Mouse (Mus musculus) limb, embryonic 13.5 days (tissue): ENCODE results near the gene Klrb1. TPM values are rescaled to one million over a fixed set of nuclear protein-coding genes. Genes with fewer than 3 reads are reported as not detected.
"Not testable (repeated sequence)": the region's sequence is repeated elsewhere in the genome, so short reads cannot be mapped to it uniquely, and the experiment has no call there.

ENCODE experiments used
- ATAC-seq: fragments of 200-750 bp; cut with Nextera tagmentation; 2 replicates; pipeline ENCODE4 v1.8.0; 2017; ENCODE audit warnings: low read depth, moderate number of reproducible peaks, moderate TSS enrichment; ENCODE audit not compliant: low FRiP score
- H3K27ac ChIP-seq: fragments of 300-500 bp; sonication (generic); 2 replicates; pipeline ENCODE4 v1.5.1; 2015; ENCODE audit warnings: inconsistent platforms, mild to moderate bottlenecking, moderate library complexity
- H3K27me3 ChIP-seq: fragments of 300-500 bp; sonication (generic); 2 replicates; pipeline ENCODE4 v1.6.1; 2015; ENCODE audit warnings: mild to moderate bottlenecking, inconsistent platforms
- H3K36me3 ChIP-seq: fragments of 300-500 bp; sonication (generic); 2 replicates; pipeline ENCODE4 v1.6.1; 2015; ENCODE audit warnings: inconsistent platforms, mild to moderate bottlenecking, moderate library complexity
- H3K4me1 ChIP-seq: fragments of 300-500 bp; sonication (generic); 2 replicates; pipeline ENCODE4 v1.6.1; 2015; ENCODE audit warnings: inconsistent platforms
- H3K4me2 ChIP-seq: fragments of 300-500 bp; sonication (generic); replicated peaks from 2 replicates; pipeline ENCODE4 v1.6.1; 2015; ENCODE audit warnings: inconsistent platforms, mild to moderate bottlenecking, moderate library complexity
- H3K4me3 ChIP-seq: fragments of 300-500 bp; sonication (generic); 2 replicates; pipeline ENCODE4 v1.5.1; 2015; ENCODE audit warnings: moderate library complexity, mild to moderate bottlenecking, inconsistent platforms
- H3K9ac ChIP-seq: fragments of 300-500 bp; sonication (generic); 2 replicates; pipeline ENCODE4 v1.6.1; 2015; ENCODE audit warnings: mild to moderate bottlenecking, inconsistent platforms
- H3K9me3 ChIP-seq: fragments of 300-500 bp; sonication (generic); 2 replicates; pipeline ENCODE4 v1.6.1; 2016; ENCODE audit warnings: inconsistent platforms
- WGBS: fragments of 180-500 bp; shearing (Covaris S2); methylation state at CpG from one replicate; pipeline ENCODE4 v1.1.7; 2015; 5-methylcytosine and 5-hydroxymethylcytosine counted together
- polyA plus RNA-seq: library from polyadenylated mRNA; unstranded; fragments of >200 nt; fragmentation: Nextera tagmentation; extraction: Ambion mirVana; gene quantifications from 2 replicates; pipeline ENCODE4 v1.2.1, GENCODE M21; 2015

Gene Klrb1
- polyA plus RNA-seq, 1 experiment from 2014 or later = not detected

DNA sequence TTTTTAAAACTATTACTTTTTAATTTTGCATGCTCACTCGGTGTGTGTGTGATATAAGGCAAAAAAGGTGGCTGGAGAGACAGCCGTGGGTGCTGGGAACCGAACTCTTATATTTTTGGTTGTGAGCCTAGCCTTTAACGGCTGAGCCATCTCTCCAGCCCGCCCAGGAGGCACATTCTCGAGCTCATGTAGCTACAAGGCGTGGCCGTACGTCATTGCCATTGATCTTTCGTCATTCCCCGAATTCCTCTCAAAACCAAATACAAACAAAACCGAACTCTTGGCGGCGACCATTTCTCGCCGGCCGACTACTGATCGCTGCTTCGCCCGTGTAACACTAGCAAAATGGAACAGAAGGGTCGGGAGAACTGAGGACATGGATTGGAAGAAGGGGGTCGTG lies 37.2 kb upstream of the Klrb1 start:
- peak; percentile 34 for ATAC-seq
- not testable (repeated sequence) for H3K4me1 ChIP-seq
- 0% methylated on average over 22 of the region's 22 CpGs for WGBS

DNA sequence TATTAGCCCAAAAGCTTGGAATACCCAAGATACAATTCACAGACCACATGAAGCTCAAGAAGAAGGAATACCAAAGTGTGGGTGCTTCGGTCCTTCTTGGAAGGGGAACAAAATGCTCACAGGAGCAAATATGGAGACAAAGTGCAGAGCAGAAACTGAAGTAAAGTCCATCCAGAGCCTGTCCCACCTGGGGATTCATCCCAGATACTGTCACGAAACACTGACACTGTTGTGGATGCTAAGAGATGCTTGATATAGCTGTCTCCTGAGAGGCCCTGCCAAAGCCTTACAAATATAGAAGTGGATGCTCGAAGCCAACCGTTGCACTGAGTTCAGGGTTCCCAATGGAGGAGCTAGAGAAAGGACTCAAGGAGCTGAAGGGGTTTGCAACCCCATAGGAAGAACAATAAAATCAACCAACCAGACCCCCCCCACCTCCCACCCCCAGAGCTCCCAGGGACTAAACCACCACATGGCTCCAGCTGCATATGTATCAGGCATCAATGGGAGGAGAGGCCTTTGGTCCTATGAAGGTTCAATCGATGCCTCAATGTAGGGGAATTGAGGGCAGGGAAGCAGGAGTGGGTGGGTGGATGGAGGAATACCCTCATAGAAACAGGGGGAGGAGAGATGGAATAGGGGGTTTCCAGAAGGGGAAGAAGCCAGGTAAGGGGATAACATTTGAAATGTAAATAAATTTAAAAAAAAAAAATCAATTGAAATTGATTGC lies 36.5 kb upstream of the Klrb1 start:
- 79% methylated on average over 5 of the region's 5 CpGs for WGBS
- no peak for ATAC-seq
- H3K4me3 ChIP-seq = peak overlapping the region; percentile 61

More for the DNA sequence above, 37.2 kb upstream of the Klrb1 start:
- H3K27me3 ChIP-seq, H3K36me3 ChIP-seq, H3K9me3 ChIP-seq: not testable (repeated sequence)
- Histone ChIP-seq H3K4me3 (peak overlapping the region; percentile 61), H3K4me2 (peak overlapping the region; percentile 48), H3K9ac (peak overlapping the region; percentile 73), H3K27ac (peak overlapping the region; percentile 81)

DNA sequence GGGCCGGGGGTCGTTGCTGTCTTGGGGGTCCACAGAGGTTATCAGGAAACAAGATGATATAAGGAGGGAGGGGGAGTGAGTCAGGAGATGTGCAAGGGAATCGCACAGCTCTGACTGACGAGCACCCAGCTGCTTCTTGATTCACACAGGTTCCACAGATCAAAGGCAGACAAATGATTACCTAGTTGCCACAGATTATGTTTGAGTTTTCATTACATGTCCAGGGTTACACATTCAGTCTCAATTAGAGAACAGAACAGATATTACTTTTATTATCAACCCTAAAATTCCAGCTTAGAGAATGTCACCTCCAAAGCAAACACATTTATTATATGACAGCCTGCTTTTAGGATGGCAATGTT lies 32.5 kb upstream of the Klrb1 start:
- 33% methylated on average over 4 of the region's 4 CpGs for WGBS
- not testable (repeated sequence) for H3K9ac ChIP-seq, ATAC-seq, H3K4me1 ChIP-seq, H3K27me3 ChIP-seq, H3K36me3 ChIP-seq, H3K9me3 ChIP-seq, H3K27ac ChIP-seq, H3K4me3 ChIP-seq, H3K4me2 ChIP-seq

More for the DNA sequence above, 36.5 kb upstream of the Klrb1 start:
- no peak overlapping the region for H3K9ac ChIP-seq
- H3K27me3 ChIP-seq = no peaks in the 10 kb centered on the region
- 0 out of 2 replicates have a peak, but pooled peaks cover 3% of the 10 kb centered on the region for H3K4me1 ChIP-seq
- H3K4me2 ChIP-seq = peak overlapping the region; percentile 48
- H3K36me3 ChIP-seq = no peaks in the 10 kb centered on the region
- no peaks in the 10 kb centered on the region for H3K9me3 ChIP-seq
- H3K27ac ChIP-seq = no peak overlapping the region

DNA sequence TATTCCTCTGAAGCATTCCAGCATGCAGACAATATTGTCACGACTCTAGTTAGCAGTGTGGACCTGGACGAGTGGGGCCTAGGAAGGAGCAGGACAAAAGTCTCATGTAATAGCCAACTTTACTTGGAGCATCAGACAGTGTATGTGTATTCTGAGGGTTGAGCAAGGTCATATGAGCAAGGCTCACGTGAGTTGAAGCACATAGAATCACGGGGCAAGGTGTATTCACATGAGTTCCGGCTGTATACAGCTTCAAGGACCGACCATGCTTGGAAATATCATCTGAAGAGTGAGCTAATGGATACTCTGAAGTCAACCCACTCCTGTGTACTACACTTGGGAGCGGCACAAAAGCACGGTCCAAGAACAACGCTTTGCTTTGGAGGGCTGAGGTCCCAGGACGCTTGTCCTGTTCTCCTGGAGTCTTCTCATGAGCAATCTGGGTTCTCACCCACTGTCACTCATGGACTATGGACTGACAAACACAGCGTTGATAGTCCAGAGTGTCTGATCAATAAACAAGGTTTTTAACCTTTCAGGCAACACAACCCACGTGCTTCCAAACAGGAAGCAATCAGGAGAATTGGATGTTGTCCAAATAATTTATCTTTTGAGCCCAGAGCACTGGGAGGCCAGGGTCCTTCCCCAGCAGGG lies 32.0 kb upstream of the Klrb1 start:
- peak overlapping the region; percentile 61; the same call in 1 of the 2 replicates for H3K27ac ChIP-seq
- H3K9me3 ChIP-seq, H3K4me1 ChIP-seq, H3K27me3 ChIP-seq, H3K4me3 ChIP-seq, H3K36me3 ChIP-seq, H3K9ac ChIP-seq, ATAC-seq: not testable (repeated sequence)
- 77% methylated on average over 12 of the region's 12 CpGs for WGBS
- H3K4me2 ChIP-seq = peak overlapping the region; percentile 41; the same call in 1 of the 2 replicates

DNA sequence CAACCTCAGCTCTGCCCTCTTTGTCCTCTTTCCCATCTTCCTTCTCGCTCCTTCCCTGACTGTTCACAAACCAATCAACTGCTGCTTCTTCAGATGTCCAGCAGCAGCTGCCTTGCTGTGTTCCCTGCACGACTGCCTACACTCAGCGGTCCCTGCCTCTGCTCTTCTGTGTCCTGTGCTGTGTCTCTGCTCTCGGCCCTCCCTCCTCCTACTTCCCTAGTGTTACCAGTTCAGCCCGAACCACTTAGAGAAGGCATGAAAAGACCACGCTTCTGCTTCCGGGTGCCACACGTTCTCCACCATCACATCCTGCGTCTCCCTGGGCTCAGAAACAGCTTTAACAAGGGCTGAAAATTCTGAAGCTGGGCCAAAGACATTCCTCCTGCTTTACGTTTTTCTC lies 31.4 kb upstream of the Klrb1 start:
- 37% methylated on average over 10 of the region's 10 CpGs for WGBS
- peak; percentile 77 for ATAC-seq
- H3K4me1 ChIP-seq, H3K36me3 ChIP-seq, H3K4me3 ChIP-seq, H3K9me3 ChIP-seq, H3K9ac ChIP-seq, H3K27me3 ChIP-seq: not testable (repeated sequence)
- H3K27ac ChIP-seq = peak overlapping the region; percentile 61; the same call in 1 of the 2 replicates
- H3K4me2 ChIP-seq = peak overlapping the region; percentile 41

DNA sequence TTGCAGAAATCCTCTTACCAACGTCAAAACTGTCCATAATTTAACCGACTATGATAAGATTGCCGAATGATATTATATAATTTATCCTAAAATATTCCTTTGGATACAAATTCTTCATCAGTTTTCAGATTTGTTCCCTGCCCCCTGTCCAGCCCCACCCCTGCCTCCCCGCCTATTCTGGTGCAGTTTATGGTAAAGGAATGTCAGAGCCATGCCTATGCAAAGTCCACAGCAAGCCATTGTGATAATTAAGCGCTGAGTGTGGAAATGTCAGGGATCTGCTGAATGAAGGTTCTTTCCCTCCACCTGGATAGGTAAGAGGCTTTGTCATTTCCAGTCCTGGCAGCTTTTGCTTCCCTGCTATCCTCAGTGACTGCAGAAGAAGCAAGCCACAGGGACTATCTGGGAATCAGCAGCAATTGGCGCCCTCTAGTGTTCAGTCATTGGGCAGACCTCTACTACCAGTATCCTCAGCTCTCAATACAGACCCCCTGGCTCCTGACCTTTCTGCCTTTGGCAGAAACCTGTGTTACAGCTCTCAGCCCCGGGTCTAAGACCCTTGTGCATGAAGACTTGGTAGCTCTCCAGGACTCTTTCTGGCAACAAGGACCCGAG lies 30.9 kb upstream of the Klrb1 start:
- H3K27me3 ChIP-seq, H3K4me1 ChIP-seq, H3K27ac ChIP-seq, H3K9ac ChIP-seq, H3K36me3 ChIP-seq, H3K9me3 ChIP-seq, H3K4me3 ChIP-seq: not testable (repeated sequence)
- WGBS = 41% methylated on average over 8 of the region's 8 CpGs
- peak; percentile 95 for ATAC-seq
- peak overlapping the region; percentile 41 for H3K4me2 ChIP-seq

DNA sequence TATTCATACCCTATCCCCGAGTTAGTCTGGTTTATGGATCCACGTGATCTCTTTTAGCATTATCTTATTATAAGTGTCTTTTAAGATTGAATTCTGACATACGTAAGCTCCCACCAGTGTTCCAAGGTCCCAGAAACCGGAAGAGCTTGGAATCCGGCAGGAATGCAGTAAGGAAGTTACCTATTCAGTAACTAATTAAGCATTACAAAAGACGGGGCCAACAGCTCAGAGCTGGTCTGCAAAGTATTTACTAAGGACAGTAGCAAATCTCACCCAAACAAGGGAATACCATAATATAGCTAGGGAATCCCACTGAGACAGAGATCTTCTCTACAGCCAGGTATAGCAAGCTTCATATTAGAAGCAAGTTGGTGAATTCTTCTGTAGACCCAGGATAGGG lies 24.1 kb upstream of the Klrb1 start:
- not testable (repeated sequence) for H3K9ac ChIP-seq, H3K36me3 ChIP-seq, H3K27ac ChIP-seq, H3K4me1 ChIP-seq, ATAC-seq, H3K4me3 ChIP-seq, H3K9me3 ChIP-seq, H3K4me2 ChIP-seq, H3K27me3 ChIP-seq
- WGBS = 75% methylated on average over 6 of the region's 6 CpGs

DNA sequence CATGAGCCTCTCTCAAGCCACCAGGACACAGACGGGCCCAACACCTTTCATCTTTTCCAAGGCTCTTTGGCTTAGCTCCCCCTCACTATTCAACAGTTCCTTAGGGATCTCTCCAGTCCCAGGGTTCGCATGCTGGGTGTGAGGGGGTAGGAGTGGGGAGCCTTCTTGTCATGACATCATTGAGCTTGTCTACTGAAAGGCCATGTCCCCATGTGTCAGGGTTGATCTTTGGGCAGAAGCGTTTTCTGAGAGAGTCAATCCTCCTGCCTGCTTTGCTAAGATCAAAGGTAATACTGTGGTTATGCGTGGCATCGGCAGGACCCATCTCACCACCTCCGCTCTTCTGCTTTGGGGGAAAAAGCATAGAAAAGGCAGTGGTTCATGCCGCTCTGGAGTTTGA lies 14.6 kb upstream of the Klrb1 start:
- H3K9ac ChIP-seq = no peak overlapping the region
- H3K27ac ChIP-seq = no peak overlapping the region
- H3K4me2 ChIP-seq = no peak overlapping the region
- 0 out of 2 replicates have a peak, but pooled peaks cover 3% of the 10 kb centered on the region for H3K9me3 ChIP-seq
- H3K36me3 ChIP-seq = no peaks in the 10 kb centered on the region
- no peak overlapping the region for H3K4me3 ChIP-seq
- no peaks in the 10 kb centered on the region for H3K27me3 ChIP-seq
- 85% methylated on average over 7 of the region's 7 CpGs for WGBS
- H3K4me1 ChIP-seq = no peaks in the 10 kb centered on the region
- no peak for ATAC-seq

DNA sequence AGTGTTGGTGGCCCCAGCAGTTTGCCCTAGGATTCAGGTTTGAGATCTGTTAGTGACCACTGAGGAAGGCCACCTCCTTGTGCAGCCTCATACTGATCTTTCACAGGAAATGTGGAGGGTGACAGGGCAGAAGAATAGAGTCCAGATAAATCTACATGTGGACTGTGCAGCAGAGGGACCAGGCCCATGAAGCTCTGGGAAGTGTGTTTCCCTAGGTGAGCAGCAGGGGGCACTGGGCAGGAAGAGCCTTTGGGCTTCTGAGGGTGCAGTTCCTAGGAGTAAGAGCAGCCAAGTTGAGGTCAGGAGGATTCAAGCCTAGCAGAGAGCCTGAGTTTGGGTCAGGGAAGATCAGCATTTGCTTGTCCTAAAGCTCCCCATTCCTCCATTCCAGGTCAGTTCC lies 13.2 kb upstream of the Klrb1 start:
- Histone ChIP-seq H3K4me2 (no peak overlapping the region), H3K36me3 (no peaks in the 10 kb centered on the region), H3K9ac (no peak overlapping the region), H3K4me3 (no peak overlapping the region), H3K4me1 (no peaks in the 10 kb centered on the region), H3K9me3 (0 out of 2 replicates have a peak, but pooled peaks cover 3% of the 10 kb centered on the region), H3K27me3 (no peaks in the 10 kb centered on the region), H3K27ac (no peak overlapping the region)
- ATAC-seq = no peak

DNA sequence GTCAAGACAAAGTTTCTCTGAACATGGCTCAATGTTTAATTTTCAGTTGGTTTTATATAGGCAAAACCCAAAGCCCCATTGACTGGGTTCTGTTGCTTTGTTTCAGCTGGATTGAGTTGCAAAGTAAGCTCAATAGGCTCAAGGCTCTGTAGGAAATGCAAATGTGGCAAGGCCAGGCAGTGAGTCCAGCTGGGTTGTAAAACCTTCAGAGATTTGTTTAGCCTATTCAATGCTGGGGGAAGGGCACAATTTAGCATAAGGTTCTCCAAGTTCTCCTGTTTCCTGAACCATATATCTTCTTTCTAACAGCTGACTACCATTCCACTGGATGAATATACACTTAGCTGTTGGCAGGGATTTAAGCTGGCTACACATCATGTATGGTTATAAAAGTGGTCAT lies 12.0 kb upstream of the Klrb1 start:
- H3K9ac ChIP-seq = no peak overlapping the region
- no peaks in the 10 kb centered on the region for H3K36me3 ChIP-seq
- H3K27ac ChIP-seq = no peak overlapping the region
- no peak for ATAC-seq
- 0 out of 2 replicates have a peak, but pooled peaks cover 3% of the 10 kb centered on the region for H3K9me3 ChIP-seq
- no peaks in the 10 kb centered on the region for H3K4me1 ChIP-seq
- H3K27me3 ChIP-seq = no peaks in the 10 kb centered on the region
- no peak overlapping the region for H3K4me2 ChIP-seq
- no peak overlapping the region for H3K4me3 ChIP-seq

DNA sequence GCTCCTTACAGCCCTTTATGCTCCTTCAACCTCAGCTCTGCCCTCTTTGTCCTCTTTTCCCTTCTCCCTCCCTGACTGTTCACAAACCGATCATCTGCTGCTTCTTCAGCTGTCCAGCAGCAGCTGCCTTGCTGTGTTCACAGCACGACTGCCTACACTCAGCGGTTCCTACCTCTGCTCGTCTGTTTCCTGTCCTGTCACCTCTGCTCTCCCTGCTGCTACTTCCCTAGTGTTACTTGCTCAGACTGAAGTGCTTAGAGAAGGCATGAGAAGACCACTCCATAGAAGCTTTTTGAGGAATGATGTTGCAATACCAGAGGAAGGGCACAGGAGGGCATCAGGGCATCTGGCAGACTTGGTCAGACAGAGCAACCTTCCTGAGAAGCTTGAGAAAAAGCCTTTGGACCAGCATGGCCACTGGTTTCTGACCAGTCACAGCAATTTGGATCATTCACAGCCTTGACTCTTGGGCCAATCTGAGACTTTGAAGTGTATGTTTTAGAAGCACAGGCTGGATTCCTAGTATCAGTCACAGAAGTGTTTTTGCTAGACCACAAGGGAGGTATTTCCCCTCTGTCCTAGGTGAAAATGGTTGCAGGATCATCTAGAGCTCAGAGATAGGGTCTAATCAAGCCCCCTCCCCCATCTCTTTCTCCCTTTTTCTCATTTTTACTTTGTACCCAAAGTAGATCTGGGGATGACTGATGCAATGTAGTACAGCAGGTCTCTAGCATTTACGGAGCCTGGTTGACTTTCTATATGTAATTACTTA lies 11.2 kb upstream of the Klrb1 start:
- ATAC-seq = no peak
- H3K9ac ChIP-seq = no peak overlapping the region
- 66% methylated on average over 5 of the region's 5 CpGs for WGBS

DNA sequence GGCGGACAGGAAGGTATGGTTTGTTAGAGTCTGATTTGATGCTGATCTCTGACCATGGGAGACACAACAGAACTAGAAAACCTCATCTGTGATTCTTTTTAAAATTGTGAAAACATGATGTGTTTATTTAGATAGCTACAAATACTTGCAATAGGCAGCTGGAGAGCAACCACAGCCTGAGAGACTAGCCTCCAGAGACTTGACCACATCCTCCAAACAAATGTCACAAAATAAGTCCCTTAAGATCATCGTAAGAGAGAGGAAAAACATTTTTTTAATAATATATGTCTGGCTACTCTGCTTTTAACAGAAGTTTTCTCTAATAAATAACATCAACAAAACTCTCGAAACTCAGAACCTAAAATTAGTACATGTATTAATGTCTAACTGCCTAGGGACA lies 9.2 kb upstream of the Klrb1 start:
- no peak for ATAC-seq

More for the DNA sequence above, 11.2 kb upstream of the Klrb1 start:
- no peak overlapping the region for H3K27ac ChIP-seq
- 0 out of 2 replicates have a peak, but pooled peaks cover 3% of the 10 kb centered on the region for H3K9me3 ChIP-seq
- no peaks in the 10 kb centered on the region for H3K4me1 ChIP-seq
- H3K27me3 ChIP-seq = no peaks in the 10 kb centered on the region
- H3K4me2 ChIP-seq = no peak overlapping the region
- no peaks in the 10 kb centered on the region for H3K36me3 ChIP-seq
- no peak overlapping the region for H3K4me3 ChIP-seq

More for the DNA sequence above, 9.2 kb upstream of the Klrb1 start:
- H3K4me2 ChIP-seq = no peak overlapping the region
- H3K36me3 ChIP-seq = no peaks in the 10 kb centered on the region
- H3K4me3 ChIP-seq = no peak overlapping the region
- H3K9me3 ChIP-seq = no peaks in the 10 kb centered on the region
- WGBS = 76% methylated on average over 3 of the region's 3 CpGs
- H3K9ac ChIP-seq = no peak overlapping the region
- H3K4me1 ChIP-seq = no peaks in the 10 kb centered on the region
- no peak overlapping the region for H3K27ac ChIP-seq
- no peaks in the 10 kb centered on the region for H3K27me3 ChIP-seq
